Mouse (Mus musculus) layer of hippocampus, postnatal 36 days (tissue): ENCODE measurements at regions not wholly inside any gene's neighbourhood (a gene's known extent, or its start where the extent isn't known, plus 50 kb on each side); places are given as distances from the start of the nearest gene placed in this dataset.

ENCODE experiments used
- DNase-seq, 2 experiments: peaks; one replicate each; pipeline ENCODE4 v3.0.0; 2022

GRCm38 (mm10) chr7:36945024-36945815 lies 247.3 kb downstream of the Tshz3 start:
- DNase-seq: no peak

- no peak for DNase-seq
Observed at GRCm38 (mm10) chr7:36949511-36949910, 251.6 kb downstream of the Tshz3 start.

- DNase-seq: no peak
Observed at GRCm38 (mm10) chr7:36955376-36955775, 257.5 kb downstream of the Tshz3 start.

- DNase-seq: no peak
Observed at GRCm38 (mm10) chr7:36958255-36958654, 260.3 kb downstream of the Tshz3 start.

DNA sequence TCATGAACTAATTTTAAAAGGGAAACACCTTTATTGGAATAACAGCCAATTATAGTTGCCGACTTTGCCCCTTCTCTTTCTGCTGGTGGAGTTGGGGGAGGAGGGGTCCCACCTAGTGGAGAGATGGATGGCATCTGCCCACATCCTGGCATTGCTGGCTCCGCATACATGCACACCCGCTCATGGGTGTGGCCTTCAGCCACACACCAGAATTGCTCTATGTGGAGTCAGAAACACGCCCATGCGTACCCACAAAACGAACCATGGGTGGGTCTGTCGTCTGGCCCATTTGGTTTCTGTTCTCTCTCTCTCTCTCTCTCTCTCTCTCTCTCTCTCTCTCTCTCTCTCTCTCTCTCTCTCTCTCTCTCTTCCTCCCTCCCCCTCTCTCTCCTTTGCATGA lies 273.9 kb downstream of the Tshz3 start:
- no peak for DNase-seq

DNA sequence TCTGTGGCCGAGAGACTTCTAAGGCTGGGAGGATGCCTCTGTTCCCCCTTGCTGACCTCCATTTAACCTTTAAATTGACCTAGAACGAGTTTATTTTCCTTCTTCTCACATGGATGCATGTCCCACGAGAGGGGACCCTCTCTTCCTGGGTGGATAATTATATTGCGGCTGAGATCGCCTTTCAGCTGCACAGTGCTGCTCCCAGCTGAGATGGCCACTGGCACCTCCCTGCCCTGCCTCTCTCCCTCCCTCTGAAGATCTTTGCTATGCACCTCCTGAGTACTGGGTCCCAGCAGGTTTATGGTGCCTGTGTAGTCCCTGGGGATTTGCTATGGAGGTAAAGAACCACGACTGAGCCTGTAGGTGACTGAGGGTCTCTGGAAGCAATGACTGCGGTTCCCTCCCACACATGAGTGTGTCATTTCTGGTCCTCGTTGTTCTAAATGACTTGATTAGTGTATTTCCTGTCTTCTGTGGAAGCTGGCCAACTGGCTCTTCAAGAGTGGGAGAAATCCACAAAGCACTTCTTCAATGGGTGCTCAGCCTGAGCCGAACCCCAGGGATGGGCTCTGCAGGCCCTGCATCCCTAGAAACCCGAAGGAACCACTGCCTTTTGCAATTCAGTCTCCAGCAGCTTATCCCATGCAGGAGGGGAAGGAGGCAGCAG lies 275.9 kb downstream of the Tshz3 start:
- no peak for DNase-seq

DNA sequence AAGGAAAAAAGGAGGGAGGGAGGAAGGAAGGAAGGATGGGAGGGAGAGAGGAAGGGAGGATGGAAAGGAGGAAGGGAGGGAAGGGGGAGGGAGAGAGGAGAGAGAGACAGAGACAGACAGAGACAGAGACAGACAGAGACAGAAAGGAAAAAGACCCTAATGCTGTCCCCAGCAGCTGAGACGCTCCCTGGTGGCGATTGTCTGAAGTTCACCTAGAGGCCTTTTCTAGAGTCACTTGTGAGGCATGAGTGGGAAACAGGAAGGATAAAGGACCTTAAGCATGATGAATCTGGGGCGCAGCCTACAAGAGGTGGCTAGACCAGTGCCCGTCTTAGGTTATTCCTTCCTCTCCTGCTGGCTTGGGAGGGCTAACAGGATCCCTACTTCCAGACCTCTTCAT lies 276.7 kb downstream of the Tshz3 start:
- no peak for DNase-seq

- DNase-seq: no peak
Observed at GRCm38 (mm10) chr7:36975475-36975874, 277.6 kb downstream of the Tshz3 start.

GRCm38 (mm10) chr7:36977819-36978218 lies 279.9 kb downstream of the Tshz3 start:
- no peak for DNase-seq

DNA sequence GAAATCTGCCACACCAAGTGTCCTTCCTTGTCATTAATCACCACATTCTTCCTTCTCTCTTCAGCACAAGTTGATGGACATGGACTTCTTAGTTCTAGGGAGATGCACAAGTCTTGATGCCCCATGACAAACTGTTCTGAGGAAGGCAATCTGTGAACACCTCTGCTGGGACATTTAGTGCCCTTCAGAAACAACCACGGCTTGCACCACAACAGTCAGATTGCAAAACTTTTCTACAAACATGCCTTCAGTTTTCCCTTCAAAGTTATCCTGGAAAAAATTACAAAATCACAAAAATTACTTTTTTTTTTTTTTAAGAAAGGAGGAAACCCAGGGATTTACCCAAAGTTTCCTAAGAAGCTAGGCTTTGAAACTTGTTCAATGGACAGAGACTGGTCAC lies 291.5 kb downstream of the Tshz3 start:
- no peak for DNase-seq

DNA sequence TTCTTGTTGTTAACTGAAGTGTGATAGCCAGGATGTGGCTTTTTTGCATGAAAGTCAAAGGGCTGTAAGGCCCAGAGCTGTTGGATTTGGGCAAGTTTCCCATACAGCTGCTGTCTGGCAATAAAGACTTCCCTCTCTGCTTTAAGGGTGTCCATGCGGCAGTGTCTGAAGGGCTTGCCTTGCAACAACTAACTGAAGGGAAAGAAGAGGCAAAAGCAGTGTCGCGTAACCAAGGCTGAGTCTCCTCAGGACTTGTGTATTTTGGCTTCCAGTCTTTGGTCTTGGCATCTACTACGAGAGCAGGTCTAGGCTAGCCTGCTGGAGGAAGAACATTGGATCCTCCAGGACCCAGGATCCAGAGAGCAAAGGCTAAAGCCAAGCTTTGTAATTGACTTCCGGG lies 306.7 kb downstream of the Tshz3 start:
- DNase-seq: no peak

DNA sequence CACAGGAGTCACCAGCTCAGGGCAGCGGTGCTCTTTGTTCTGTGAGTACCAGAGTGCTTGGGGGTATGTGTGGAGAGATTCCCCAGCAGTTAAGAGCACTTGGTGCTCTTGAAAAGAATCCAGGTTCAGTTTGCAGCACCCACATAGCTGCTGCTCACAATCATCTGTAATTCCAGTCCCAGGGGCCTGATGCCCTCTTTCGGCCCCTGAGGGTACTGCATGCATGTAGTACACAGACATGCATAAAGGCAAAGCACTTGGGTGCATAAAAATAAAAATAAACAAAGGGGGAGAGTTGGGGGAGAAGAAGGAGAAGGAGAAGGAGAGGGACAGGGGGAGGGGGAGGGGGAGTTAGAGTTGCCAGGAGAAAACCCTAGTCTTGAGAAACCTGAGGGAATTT lies 307.8 kb downstream of the Tshz3 start:
- no peak for DNase-seq

GRCm38 (mm10) chr7:37006921-37007320 lies 309.0 kb downstream of the Tshz3 start:
- no peak for DNase-seq

GRCm38 (mm10) chr7:37011180-37011754 lies 313.3 kb downstream of the Tshz3 start:
- DNase-seq: no peak

- no peak for DNase-seq
Observed at GRCm38 (mm10) chr7:37020078-37020477, 322.2 kb downstream of the Tshz3 start.

DNA sequence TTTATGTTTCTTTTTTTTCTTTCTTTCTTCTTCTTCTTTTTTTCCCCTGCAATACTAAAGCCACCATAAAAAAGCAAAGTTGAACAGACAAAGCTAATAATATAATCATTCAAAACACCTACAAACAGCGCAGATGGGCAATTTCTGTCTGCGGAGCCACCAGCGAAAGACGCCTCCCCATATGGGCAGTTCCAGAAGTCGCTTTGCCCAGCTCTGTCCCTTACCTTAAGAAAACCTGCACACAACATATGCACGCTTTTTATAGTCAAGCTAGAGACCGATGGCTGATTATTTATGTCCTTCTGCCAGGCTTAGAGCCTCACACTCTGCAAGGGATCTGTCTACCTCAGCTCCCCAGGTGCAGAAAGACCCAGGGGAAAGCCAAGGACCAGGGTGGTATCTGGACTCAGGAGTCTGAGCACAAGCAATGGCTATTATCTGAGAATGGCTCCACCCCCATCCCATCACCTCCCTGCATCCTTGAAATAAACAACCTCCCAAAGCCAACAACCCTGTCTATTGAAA lies 326.6 kb downstream of the Tshz3 start:
- DNase-seq: no peak

GRCm38 (mm10) chr7:37064582-37065458 lies 366.9 kb downstream of the Tshz3 start:
- DNase-seq: no peak

DNA sequence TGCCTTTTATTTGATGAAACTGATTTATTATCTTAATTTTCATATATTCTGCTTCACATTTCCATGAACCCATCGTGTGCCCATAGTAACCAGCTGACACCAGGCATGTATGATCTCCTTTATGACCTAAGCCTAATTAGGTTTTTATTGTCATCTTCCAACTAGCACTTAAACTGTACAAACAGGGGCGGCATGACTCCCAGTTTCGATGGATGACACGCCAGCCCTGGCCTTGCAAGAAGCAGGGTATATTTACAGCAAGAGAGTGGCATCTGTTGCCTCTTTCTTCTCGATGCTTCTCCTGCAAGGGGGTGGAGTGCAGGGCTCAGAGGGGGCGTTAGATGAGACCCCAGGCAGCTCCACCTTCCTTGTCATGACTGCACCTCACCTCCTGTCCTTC lies 379.8 kb downstream of the Tshz3 start:
- DNase-seq: no peak

DNA sequence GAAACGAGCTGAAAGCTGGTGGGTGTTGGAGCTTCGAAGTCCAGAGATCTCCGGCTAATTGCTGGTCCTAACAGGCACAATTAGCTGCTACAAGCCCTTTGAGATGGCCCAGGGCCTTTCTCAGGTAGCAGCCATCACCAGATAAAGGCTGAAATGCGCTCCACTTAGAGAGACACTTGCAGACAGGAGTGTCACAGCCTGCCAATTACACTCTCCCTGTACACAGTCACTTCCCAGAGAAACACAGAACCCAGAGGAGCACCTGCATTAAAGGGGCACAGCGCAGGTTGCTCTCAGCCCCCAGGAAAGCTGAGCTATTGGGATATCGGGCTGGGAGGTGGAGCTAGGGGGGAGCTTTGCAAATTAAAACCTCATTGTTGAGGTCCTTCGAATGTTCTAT lies 380.2 kb downstream of the Tshz3 start:
- no peak for DNase-seq

- no peak for DNase-seq
Observed at GRCm38 (mm10) chr7:37089726-37090125, 391.8 kb downstream of the Tshz3 start.

- DNase-seq: no peak
Observed at GRCm38 (mm10) chr7:37092572-37092971, 394.7 kb downstream of the Tshz3 start.

DNA sequence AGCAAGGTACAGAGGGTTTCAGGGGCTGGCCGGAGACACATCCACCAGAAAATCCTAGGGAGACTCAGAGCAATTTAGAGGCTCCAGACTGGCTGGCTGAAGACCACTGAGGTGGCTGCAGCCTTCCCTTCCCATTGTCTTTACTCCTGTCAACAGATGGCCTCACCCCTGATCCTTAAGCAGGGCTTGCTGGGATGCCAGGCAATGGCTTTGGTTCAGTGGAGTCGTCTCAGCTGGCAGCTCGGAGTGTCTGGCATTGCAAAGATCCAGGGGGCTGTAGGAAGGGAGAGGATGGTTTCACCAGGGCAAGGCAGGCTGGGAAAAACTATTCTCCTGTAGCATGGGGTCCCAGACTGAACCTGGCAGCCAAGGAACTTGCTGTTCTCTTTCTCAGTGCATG lies 395.8 kb downstream of the Tshz3 start:
- no peak for DNase-seq

- peak in 1 of 2 experiments; percentile 6 for DNase-seq
Observed at GRCm38 (mm10) chr7:37095839-37096238, 397.9 kb downstream of the Tshz3 start.
